Mouse (Mus musculus): ENCODE measurements around the gene Fam98a.

Fam98a gene

DNA sequence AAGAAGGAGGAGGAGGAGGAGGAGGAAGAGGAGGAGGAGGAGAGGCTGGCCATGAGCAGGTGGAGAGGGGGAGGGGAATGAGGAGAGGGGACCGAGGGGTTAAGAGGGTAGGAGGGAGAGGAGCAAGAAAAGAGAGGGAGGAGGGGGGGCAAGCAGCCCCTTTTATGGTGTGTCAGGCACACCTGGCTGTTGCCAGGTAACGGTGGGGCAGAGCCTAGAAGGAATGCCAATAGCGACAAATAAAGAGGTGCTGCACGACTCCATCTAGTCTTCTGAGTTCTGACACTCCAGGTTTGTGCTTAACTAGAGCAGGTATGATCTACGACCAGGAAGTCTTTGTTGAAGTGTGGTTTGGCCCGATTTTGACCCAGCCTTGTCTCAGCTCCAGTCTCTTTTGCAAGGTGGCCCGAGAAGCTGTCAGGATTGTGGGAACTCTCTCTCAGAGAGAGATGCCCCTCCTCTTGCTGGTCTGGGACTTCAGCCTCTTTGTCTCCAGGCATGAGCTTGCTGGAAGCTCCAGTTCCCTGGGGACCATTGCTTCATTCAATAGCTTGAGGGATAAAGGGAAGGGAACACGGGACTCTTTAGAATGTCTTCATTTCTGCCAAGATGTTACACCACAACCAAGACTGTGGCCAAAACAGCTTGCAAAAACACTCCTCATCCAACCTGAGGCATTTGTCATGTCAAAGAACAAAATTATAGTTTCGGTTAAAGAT is 29.2 kb downstream of the Fam98a start:
- no peak for DNase-seq (ENCODE audit: low spot score in 2 of 2)

DNA sequence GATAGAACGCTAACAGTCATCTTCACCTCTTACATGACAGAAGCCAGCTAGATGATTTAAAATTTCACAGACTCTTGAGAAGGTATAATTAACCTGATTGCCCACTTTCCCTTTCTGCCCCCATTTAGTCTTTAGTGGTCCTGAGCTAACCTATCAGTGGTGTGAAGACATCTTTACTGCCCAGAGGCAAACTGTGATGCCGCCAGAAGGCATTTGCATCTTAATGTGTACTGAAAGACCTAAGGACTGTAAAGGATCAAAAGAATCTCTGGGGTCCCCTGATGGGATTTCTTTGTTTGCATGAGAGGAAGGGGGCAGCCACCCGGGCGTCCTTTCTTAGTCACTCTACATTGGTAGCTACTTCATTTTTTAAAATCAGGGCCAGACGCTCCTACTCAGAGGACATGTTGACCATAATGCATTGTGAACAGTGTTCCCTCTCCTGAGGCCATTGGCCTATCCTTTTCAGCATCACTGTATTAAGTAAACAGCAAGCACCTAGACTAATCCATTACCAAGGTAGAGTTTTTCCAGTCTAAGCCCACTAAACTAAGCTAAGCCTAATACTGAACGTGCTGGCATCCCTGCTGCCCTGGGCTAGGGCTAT is 30.4 kb downstream of the Fam98a start:
- no peak for DNase-seq (ENCODE audit: low spot score in 2 of 2)

DNA sequence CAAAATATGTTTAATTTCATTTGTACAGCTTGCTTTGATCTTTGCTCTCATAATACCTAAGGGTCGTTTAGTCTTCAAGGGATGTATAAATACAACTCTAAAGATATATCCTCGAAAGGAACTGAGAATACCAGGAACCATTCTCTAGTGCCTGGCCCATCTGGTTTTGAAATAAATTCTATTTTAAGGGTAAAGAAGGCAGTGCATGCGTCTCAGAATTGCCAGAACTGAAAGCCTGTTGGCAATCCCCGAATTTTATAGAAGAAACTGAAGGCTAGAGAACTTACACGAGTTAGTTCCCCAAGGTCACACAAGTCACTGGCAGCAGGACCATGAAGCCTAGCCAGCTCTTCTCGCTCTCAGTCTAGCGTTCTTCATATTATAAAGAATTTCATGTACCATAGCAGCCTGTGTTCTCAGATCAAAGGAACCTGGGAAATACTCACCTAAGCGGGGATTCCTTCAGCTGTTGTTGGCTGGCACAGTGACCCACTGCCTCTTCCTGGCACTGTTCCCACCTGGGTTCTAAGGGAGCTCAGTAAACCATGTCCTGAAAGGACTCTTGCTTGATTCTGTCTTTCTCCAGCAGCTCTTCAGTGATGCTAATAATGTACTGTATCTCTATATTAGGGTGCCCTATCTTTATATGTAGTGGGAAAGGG is 32.4 kb downstream of the Fam98a start:
- no peak for DNase-seq (ENCODE audit: low spot score in 2 of 2)

DNA sequence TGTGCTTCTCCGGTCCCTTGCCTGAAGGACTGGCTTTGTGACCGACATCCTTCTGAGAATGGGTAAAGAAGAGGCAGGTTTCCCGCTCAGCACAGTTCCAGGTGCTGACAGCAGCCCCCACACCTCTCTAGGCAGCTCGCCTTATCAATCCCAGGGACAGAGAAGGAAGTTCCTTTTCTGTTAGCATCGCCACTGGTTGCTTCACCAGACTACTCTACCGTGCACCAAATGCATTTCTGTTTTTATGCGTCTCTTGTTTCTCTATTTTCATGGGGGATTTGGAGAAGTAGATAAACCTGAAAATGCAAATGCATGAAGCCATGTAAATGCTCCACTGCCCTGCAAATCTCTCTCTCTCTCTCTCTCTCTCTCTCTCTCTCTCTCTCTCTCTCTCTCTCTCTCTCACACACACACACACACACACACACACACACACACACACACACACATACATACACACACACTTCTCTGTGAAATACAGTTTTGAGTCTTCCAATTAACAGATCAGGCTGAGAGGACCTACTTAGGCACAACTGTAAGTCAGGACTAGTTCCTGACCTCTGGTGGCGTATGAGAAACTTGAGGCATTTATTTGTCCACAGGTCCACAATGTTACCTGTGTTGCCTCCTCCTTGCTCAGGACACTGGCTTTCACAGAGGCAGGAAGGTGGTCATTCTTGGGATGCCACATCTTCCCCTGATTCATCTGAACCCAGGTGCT is 33.4 kb downstream of the Fam98a start:
- DNase-seq (ENCODE audit: low spot score in 2 of 2), result no peak

DNA sequence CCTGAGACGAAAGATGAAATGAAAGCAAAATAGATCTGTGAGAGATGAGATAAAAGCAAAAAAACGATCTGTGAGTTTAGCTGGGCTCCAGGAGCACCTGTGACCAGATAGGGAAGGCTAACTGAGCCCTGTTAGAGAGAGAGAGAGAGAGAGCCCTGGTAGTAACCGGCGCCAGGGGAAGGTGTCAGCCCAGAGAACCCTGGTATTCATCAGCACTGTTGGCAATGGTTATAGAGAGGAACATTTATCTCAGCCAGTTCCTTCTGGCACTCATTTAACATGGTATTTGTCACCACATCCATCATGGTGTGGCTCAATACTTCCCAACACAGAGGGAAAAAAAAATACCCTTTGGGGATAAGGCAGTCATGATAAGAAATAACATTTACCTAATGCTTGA is 35.2 kb downstream of the Fam98a start:
- no peak for DNase-seq (ENCODE audit: low spot score in 2 of 2)

DNA sequence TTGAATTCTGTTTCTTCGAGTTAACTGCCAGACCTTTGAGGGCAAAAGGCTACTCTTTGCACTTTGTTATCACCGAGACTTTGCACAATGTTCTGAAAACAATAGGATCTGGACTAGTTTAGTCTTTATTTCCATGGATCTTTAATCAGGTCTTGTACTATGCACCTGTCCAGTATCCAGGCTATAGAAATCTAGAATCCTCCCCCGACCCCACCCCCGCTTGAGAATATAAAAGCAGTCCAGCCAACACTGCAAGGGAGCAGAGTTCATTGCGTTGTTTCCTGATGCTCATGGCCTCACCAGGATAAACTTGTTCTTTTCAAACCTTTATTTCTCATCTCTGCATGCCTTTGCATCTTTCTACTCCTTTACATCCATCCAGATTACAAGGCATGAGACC is 42.5 kb downstream of the Fam98a start:
- DNase-seq (ENCODE audit: low spot score in 2 of 2), result no peak

DNA sequence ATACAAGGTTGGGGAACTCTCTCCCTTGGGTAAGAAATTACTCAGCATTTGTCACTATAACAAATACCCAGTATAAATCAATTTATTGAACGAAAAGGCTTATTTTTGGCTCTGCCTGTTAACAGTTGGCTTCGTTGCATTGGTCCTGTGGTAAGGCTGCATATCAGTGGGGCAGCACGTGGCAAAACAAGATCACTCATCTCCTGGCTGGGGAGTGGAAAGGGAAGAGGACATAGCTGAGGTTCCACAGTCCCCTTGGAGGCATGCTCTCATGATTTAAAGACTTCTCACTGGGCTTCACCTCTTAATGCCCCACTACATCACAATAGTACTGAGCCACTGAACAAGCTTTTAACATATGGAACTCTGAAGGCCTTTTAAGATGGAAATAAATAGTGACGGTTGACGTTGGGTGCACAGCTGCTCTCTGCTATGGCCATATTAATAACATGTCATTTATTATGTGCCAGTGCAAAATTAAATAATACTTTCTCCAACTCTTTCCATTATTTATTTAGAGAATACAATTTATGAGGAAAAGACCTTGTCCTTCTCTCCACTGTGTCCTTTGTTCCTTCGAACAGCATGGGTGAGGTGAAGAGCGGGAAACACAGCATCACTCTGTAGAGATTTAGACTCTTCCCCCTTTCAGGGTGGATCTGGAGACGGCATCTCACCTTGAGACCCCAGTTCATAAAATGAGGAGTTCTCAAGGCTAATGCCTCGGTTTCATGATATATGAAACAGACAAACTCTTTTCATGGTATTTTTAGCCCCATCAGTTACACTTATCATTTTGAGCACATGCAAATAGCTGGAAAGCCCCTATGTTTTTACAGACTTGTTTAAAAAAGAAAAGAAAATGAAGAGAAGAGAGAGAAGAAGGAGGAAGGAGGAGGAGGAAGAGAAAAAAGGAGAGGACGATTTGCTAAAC is 44.8 kb downstream of the Fam98a start:
- DNase-seq (ENCODE audit: low spot score in 2 of 2), result no peak

DNA sequence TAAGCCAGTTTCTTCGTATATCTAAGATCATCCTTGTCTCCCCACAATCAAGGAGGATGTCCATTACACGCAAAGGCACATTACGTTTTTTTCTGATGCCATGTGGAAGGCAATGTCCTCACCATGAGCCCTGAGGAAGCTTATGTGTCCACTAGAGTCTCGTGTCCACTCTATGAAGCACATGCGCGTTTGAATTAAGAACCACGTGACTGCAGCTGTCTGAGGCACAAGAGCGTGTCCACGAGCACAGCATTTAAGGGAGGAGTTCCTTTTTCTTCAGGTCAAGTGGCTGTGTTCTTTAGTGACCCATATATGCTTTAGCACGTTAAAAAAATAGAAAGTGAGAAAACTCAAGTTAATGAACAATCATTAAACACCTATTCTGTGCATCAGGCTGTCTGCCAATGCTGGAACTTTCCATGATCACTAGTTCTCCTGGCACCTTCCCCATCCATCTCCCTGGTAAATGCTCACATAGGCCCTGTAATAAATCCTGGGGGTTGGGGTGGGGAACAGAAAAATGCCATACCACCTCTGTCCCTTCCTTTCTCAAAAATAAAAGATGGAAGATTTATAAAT is 45.6 kb downstream of the Fam98a start:
- no peak for DNase-seq (ENCODE audit: low spot score in 2 of 2)

DNA sequence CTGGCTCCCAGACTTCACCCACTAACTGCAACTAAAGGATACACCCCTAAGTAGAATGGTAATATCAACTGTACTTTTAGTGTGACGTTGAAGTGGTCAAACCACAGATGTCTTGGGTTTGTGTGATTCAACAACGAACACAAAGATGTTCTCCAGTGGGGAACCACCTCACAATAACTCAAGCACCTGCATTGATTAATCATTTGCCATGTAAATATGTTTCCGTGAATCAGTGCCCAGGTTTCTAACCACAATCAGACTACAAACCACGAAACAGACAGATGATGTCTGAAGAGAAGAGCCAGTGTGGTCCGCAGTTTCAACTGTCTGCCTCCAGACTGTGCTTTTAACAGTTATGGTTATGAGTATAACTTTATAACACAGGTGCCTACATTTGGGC is 46.7 kb downstream of the Fam98a start:
- no peak for DNase-seq (ENCODE audit: low spot score in 2 of 2)

DNA sequence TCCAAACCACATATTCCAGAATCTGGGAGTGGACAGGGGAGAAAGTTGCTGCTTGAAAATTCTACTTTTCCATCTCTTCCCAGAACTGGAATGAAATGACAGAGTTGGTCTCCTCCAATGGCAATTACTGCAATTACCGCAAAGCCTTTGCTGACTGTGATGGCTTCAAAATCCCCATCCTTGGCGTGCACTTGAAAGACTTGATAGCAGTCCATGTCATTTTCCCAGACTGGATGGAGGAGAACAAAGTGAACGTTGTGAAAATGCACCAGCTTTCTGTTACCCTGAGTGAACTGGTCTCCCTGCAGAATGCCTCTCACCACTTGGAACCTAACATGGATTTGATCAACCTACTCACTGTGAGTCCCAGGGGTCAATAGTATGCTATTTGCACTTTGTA is 48.7 kb downstream of the Fam98a start:
- DNase-seq (ENCODE audit: low spot score in 2 of 2), result no peak

DNA sequence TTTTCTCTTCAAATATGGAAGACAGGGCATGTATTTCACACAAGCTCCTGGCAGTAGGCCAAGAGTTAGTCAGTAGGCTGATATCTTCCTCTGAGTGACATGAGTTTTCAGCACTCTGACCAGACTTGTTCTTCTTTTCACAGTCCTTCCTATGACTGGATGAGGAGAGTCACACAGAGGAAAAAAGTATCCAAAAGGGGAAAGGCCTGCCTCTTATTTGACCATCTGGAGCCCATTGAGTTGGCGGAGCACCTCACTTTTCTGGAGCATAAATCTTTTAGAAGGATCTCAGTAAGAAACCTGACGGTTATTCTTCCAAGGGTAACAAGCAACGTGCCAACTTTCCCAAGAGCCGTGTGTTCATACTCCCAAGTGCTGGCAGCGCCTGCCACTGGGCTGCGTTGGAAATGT is 53.5 kb downstream of the Fam98a start:
- DNase-seq (ENCODE audit: low spot score in 2 of 2), result peak in 1 of 2 experiments; percentile 11

DNA sequence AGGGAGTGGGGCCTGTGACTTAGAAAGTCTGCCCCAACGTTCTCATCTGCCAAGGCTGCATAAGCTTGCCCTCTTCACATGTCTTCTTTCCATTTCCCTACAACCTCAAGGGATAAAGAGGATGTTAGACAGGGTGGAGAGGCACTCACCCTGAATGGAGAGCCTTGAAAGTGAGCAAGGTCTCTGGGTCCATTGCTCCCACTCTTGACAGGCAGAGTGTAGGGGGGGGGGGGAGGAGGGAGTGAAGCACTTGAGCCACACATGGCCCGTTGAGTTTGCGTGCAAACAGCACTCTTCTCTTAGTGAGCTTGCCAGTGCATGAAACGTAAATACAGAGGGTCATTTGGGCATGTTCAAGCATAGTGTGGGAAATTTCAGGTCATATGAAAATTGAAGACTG is 56.5 kb downstream of the Fam98a start:
- DNase-seq (ENCODE audit: low spot score in 2 of 2), result no peak
